Mouse (Mus musculus) neural tube, embryonic 15.5 days (tissue): Measurements from ENCODE around the gene Tiparp. TPM values are rescaled to one million over a fixed set of nuclear protein-coding genes. Genes with fewer than 3 reads are reported as not detected.

ENCODE experiments used
- ATAC-seq: fragments of 200-750 bp; cut with Nextera tagmentation; 2 replicates; pipeline ENCODE4 v1.8.0; 2017; ENCODE audit warnings: mild to moderate bottlenecking, moderate TSS enrichment, moderate library complexity; ENCODE audit not compliant: low FRiP score
- H3K27ac ChIP-seq: fragments of 300-500 bp; sonication (generic); replicated peaks from 2 replicates; pipeline ENCODE4 v1.5.1; 2015; ENCODE audit warnings: mild to moderate bottlenecking, inconsistent platforms
- H3K27me3 ChIP-seq: fragments of 300-500 bp; sonication (generic); replicated peaks from 2 replicates; pipeline ENCODE4 v1.6.1; 2015; ENCODE audit warnings: inconsistent platforms
- H3K36me3 ChIP-seq: fragments of 300-500 bp; sonication (generic); 2 replicates; pipeline ENCODE4 v1.6.1; 2015; ENCODE audit warnings: inconsistent platforms
- H3K4me1 ChIP-seq: fragments of 300-500 bp; sonication (generic); 2 replicates; pipeline ENCODE4 v1.6.1; 2015; ENCODE audit warnings: inconsistent platforms
- H3K4me2 ChIP-seq: fragments of 300-500 bp; sonication (generic); 2 replicates; pipeline ENCODE4 v1.6.1; 2015; ENCODE audit warnings: inconsistent platforms, mild to moderate bottlenecking, moderate library complexity
- H3K4me3 ChIP-seq: fragments of 300-500 bp; sonication (generic); replicated peaks from 2 replicates; pipeline ENCODE4 v1.5.1; 2015; ENCODE audit warnings: mild to moderate bottlenecking, inconsistent platforms
- H3K9ac ChIP-seq: fragments of 300-500 bp; sonication (generic); replicated peaks from 2 replicates; pipeline ENCODE4 v1.6.1; 2015; ENCODE audit warnings: mild to moderate bottlenecking, inconsistent platforms
- H3K9me3 ChIP-seq: fragments of 300-500 bp; sonication (generic); replicated peaks from 2 replicates; pipeline ENCODE4 v1.6.1; 2016; ENCODE audit warnings: inconsistent platforms
- WGBS: fragments of 180-500 bp; shearing (Covaris S2); methylation state at CpG from one replicate; pipeline ENCODE4 v1.1.7; 2015; ENCODE audit warnings: mixed read lengths; 5-methylcytosine and 5-hydroxymethylcytosine counted together
- polyA plus RNA-seq: library from polyadenylated mRNA; unstranded; fragments of >200 nt; fragmentation: Nextera tagmentation; extraction: Ambion mirVana; gene quantifications from 2 replicates; pipeline ENCODE4 v1.2.1, GENCODE M21; 2015

Gene Tiparp
- polyA plus RNA-seq = 24.6 and 28.7 TPM in 2 replicates

DNA sequence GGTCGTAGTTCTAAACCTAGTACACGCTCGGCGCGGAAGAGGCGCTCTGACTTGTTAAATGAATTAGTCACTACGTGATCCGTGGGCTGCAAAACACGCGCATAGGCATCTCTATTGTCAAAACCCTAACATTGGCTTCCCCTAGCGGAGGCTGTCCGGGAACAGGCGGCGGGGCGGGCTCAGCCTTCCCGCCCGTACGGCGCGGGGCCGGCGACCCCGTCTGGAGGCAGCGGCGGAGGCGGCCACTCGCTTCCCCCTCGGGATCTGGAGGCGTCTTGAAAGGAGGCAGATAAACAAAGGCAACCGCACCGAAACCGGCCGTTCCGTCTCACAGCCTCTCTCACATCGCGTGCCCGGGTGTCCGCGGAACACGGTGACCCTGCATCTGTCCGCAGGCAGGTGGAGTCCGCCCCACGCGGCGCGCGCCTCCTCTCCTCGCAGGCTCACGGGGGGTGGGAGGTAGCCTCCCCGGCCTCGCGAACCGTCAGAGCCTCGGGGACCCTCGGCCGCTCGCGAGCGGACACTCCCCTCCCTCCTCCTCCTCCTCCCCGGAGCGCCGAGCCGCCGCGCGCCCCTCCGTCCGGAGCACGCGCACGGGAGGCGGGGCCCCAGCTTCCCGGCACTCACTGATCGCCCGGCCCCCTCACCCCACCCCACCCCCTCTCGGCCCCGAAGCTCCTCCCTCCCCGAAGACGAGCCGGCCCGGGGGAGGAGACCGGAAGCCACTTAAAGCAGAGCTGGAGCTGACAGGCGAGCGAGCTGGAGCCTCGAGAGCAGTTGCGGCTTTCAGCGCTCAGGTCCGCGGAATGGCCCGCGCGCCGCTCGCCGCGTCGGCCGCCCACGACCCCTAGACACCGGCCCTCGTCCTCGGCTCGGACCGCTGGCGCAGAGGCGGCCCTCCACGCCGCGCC lies at the start of gene Tiparp:
Gene Tiparp, plus strand, starts transcription at position 720 of the 911 bp plus-strand sequence.
- Histone ChIP-seq H3K9me3 (no peaks in the 10 kb centered on the region), H3K27ac (peak within 1 kb of the TSS; percentile 100), H3K36me3 (no peaks in the 10 kb centered on the region), H3K9ac (peak within 1 kb of the TSS; percentile 84), H3K4me2 (peak within 1 kb of the TSS; percentile 82), H3K4me3 (peak within 1 kb of the TSS; percentile 95), H3K27me3 (no peaks in the 10 kb centered on the region), H3K4me1 (peaks cover 7% of the 10 kb centered on the region; the same call in 1 of the 2 replicates)
- WGBS = under 1% methylated on average over 107 of the region's 109 CpGs
- peak; percentile 97 for ATAC-seq

DNA sequence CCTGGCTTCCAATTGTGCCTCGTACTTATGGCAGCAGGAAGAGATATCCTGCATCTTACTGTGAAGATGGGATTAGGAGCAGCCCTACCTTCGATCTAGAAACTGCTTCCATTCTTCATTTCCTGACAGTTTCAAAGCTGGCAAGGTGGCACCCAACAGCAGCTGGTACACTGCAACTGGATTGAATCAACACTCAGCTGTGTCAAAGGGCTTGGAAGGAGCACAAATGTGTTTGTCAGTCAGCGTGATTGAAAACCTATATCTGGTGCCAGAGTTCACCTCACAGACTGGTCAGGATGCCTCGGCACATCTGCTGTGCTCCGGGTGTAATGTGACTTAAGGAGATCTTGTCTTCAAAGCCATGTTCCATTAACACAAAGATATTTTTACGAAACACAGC lies 47.5 kb upstream of the Tiparp start:
- Histone ChIP-seq H3K36me3 (no peaks in the 10 kb centered on the region), H3K4me3 (no peak overlapping the region), H3K4me1 (no peaks in the 10 kb centered on the region), H3K27me3 (no peaks in the 10 kb centered on the region), H3K9me3 (no peaks in the 10 kb centered on the region), H3K9ac (no peak overlapping the region), H3K27ac (no peak overlapping the region), H3K4me2 (no peak overlapping the region)
- ATAC-seq = no peak
- WGBS = 81% methylated on average over 6 of the region's 6 CpGs

DNA sequence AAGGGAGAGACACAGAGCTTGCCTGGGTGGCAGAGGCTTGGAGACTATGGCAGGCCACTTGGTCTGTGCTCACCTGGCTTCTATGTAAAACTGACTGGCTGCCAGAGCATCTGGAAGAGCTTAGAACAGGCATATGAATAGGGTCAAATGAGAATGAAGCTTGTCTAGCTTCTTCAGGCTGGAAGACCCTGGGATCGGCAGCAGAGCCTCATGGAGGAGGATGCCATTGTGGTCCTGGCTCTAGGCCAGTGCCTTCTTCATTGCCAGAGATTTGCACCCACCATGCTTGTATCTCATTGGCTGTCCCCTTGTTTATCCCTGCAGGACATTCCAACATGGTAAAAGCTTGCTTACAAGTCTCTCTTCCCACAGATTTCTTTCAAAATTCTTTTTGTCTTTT lies 45.9 kb upstream of the Tiparp start:
- H3K27ac ChIP-seq = no peak overlapping the region
- no peaks in the 10 kb centered on the region for H3K36me3 ChIP-seq
- H3K27me3 ChIP-seq = no peaks in the 10 kb centered on the region
- no peaks in the 10 kb centered on the region for H3K4me1 ChIP-seq
- no peak overlapping the region for H3K4me3 ChIP-seq
- H3K9ac ChIP-seq = no peak overlapping the region
- H3K9me3 ChIP-seq = no peaks in the 10 kb centered on the region
- H3K4me2 ChIP-seq = no peak overlapping the region
- 42% methylated on average over 1 of the region's 1 CpGs for WGBS
- no peak for ATAC-seq

DNA sequence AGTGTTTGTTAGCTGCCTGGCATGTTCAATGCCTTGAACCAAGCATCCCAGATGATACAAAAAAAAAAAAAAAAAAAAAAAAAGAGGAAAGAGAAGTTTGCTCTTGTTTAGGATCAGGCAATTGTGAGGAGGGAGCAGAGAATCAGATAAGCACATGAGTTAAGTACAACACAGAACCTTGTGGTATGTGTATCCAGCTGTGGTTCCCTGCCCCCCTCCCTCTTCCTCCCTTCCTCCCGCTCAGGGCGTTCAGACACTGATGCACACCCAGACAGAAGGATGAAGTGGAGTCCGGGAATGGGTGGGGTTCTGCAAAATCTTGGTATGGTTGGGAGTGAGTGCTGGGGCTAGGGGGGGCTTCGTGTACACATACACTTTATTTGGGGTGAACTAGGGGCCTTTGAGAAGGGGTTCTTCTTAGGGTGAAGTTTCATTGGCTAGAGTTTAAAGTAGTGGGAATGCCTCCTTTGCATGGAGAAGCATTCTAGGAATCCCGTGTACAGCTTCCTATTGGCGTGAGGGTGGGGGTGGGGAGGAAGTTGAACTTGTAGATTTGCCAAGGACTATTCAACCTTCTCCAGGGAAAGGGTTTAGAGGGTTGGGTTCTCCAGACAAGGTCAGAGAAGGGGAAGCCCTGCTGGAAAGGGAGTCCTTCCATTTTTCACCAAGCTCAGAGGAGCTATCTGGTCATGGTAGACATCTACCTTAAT lies 45.4 kb upstream of the Tiparp start:
- WGBS = 79% methylated on average over 6 of the region's 6 CpGs
- no peak overlapping the region for H3K27ac ChIP-seq
- H3K9me3 ChIP-seq = no peaks in the 10 kb centered on the region
- no peaks in the 10 kb centered on the region for H3K36me3 ChIP-seq
- no peak for ATAC-seq
- no peaks in the 10 kb centered on the region for H3K27me3 ChIP-seq
- no peak overlapping the region for H3K4me2 ChIP-seq
- H3K4me1 ChIP-seq = no peaks in the 10 kb centered on the region
- H3K4me3 ChIP-seq = no peak overlapping the region
- no peak overlapping the region for H3K9ac ChIP-seq

DNA sequence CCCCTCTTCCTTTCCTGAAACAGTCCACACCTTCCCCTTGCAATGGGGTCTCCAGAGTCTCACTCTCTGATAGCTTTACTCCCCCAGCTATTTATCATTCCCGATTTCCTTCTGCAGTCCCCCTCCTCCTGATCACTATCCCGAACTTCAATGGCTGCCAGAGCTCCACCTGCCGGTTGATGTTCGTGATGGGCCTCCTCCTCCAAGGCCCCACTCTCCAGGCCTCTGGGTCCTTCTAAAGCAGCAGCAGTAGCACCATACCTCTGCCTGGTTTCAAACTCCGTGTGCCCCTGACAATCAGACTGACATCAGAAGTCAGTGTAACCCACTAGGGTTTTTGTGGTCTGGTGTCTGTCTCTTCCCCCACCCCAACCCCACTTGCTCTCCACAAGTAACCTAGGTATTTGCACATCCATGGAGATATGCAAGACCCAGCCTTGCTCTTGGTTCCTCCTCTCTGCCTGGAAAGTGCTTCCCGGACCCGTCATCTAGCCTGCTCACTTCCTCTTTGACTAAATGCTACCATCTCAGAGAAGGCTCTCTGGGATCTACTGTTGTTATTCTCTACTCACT lies 44.0 kb upstream of the Tiparp start:
- Histone ChIP-seq H3K4me1 (no peaks in the 10 kb centered on the region), H3K27me3 (no peaks in the 10 kb centered on the region), H3K4me2 (no peak overlapping the region), H3K27ac (no peak overlapping the region), H3K36me3 (no peaks in the 10 kb centered on the region), H3K4me3 (no peak overlapping the region), H3K9ac (no peak overlapping the region), H3K9me3 (no peaks in the 10 kb centered on the region)
- no peak for ATAC-seq
- WGBS = 72% methylated on average over 7 of the region's 7 CpGs

DNA sequence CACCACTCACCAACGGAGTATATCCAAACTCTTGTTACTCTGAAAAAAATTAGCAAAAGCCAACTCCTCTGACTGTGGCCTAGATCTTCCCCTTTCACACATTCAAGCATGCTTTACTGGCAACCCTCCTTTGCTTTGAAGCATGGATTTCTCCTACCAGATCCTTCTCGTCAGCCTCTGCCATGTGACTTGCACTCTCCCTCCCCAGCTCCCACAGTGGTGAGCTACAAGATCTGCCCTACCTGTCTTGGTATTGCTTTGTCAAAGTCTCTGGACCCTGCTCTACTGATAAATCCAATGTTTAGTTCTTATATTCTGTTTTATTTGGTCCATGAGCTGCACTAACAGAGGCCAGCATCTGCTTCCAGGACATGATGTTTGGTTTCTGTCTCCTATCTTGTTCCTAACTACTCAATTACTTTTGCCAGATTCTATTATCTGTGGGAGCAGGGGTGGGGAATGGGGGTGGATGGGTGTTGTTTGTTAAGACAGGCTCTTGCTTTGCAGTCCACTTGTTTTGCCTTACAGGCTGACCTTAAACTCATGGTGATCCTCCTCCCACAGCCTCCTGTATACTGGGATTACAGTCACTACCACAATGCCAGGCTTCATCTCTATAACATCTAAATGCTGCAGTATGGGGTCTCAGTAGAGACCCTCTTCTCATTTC lies 40.7 kb upstream of the Tiparp start:
- Histone ChIP-seq H3K9me3 (no peaks in the 10 kb centered on the region), H3K27ac (no peak overlapping the region), H3K9ac (no peak overlapping the region), H3K27me3 (no peaks in the 10 kb centered on the region), H3K4me2 (no peak overlapping the region), H3K4me1 (no peaks in the 10 kb centered on the region), H3K36me3 (no peaks in the 10 kb centered on the region), H3K4me3 (no peak overlapping the region)
- no peak for ATAC-seq
- 95% methylated on average over 2 of the region's 2 CpGs for WGBS

DNA sequence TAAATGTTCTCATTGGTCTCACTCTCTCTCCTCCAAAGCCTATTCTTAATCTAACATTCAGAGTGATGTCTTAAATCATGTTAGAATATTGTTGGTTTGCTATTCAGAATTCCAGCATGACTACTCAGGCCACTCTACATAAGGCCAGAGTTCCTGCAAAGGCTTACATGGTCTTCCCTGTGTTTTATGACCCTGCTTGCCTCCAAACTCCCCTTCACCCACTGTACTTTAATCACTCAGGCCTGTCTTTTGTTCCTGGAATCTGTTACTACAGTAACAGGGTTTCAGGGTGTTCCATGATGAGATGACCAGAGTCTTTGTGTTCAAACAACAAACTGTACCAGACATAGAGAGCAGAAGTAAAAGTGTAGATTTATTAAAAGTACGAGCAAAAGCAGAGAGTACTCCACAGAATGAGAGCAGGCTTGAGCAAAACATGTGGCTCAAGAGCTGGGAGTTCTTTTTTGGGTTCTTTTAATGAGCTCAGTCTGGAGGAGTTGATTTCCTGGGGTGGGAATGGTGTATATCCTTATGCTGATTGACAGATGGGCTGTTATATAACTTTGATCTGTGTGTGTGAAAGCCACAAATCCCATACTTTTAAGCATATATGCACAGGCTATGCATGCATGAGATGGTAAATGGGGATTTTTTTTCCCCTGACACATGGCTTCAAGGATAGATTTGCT lies 39.5 kb upstream of the Tiparp start:
- no peak for ATAC-seq

DNA sequence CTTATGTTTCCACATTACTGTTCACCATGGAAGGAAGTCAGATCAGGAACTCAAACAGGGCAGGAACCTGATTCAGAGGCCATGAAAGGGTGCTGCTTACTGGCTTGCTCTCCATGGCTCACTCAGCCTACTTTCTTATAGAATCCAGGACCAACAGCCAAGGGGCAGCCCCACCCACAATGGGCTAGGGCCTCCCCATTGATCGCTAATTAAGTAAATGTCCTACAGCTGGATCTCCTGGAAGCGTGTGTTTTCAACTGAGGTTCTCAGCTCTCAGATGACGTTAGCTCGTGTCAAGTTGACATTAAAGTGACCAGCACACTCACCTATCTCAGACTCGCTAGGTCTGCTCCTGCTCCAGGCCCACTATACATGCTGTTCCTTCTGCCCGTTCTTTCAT lies 38.6 kb upstream of the Tiparp start:
- ATAC-seq = no peak
- 94% methylated on average over 6 of the region's 6 CpGs for WGBS
- Histone ChIP-seq H3K9ac (no peak overlapping the region), H3K4me3 (no peak overlapping the region), H3K4me2 (no peak overlapping the region), H3K27ac (no peak overlapping the region), H3K9me3 (no peaks in the 10 kb centered on the region), H3K4me1 (peaks cover 6% of the 10 kb centered on the region; the same call in 1 of the 2 replicates), H3K27me3 (no peaks in the 10 kb centered on the region), H3K36me3 (no peaks in the 10 kb centered on the region)

More for the DNA sequence above, 39.5 kb upstream of the Tiparp start:
- H3K27me3 ChIP-seq = no peaks in the 10 kb centered on the region
- 74% methylated on average over 1 of the region's 1 CpGs for WGBS
- H3K9ac ChIP-seq = no peak overlapping the region
- no peak overlapping the region for H3K4me3 ChIP-seq
- H3K4me1 ChIP-seq = no peaks in the 10 kb centered on the region
- no peaks in the 10 kb centered on the region for H3K9me3 ChIP-seq
- H3K36me3 ChIP-seq = no peaks in the 10 kb centered on the region
- H3K27ac ChIP-seq = no peak overlapping the region
- H3K4me2 ChIP-seq = no peak overlapping the region

DNA sequence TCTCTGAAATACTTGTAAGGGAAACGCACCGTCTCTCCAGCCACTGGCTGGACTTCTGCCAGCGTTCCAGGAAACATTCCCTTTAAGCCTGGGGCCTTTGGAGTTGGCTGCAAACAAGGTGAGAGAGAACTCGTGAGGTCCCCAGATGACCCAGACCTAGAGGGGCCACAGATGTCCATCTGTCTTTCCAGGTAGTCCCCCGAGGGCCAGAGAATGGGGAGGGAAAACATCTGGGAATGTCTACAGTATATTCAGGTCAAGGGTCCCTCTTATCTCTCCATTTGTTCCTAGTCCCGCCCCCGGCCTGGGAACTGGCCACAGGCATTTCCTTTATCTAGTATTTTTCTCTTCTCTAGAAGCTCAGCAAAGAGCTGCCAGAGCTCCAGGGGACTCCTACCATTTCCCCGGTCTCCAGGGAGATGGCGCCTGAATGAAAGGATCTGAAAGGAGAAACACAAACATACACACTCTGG lies 33.9 kb upstream of the Tiparp start:
- no peak for ATAC-seq

DNA sequence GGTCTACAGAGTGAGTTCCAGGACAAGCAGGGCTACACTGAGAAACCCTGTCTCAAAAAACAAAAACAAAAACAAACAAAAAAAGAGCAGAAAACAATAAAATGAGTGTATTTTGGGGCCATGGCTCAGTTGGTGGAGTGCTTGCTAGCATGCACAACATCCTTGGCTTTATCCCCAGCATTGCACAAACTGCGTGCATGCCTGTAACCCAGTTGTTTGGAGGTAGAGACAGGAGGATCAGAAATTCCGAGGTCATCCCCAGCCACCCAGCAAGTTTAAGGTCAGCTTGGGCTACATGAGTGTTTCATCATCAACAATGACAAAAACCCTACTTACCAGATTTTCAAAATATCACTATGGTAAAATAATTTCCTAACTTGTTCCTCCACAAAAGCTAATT lies 20.4 kb upstream of the Tiparp start:
- no peak for ATAC-seq
- Histone ChIP-seq H3K9ac (no peak overlapping the region), H3K9me3 (no peaks in the 10 kb centered on the region), H3K27ac (no peak overlapping the region), H3K4me1 (no peaks in the 10 kb centered on the region), H3K4me2 (no peak overlapping the region), H3K27me3 (no peaks in the 10 kb centered on the region), H3K4me3 (no peak overlapping the region), H3K36me3 (no peaks in the 10 kb centered on the region)
- WGBS = 79% methylated on average over 2 of the region's 2 CpGs

More for the DNA sequence above, 33.9 kb upstream of the Tiparp start:
- no peak overlapping the region for H3K4me3 ChIP-seq
- H3K4me2 ChIP-seq = peak overlapping the region; percentile 28
- no peaks in the 10 kb centered on the region for H3K36me3 ChIP-seq
- H3K9me3 ChIP-seq = no peaks in the 10 kb centered on the region
- H3K4me1 ChIP-seq = peaks cover 6% of the 10 kb centered on the region; the same call in 1 of the 2 replicates
- no peaks in the 10 kb centered on the region for H3K27me3 ChIP-seq
- 58% methylated on average over 9 of the region's 9 CpGs for WGBS
- no peak overlapping the region for H3K9ac ChIP-seq
- peak overlapping the region; percentile 63 for H3K27ac ChIP-seq

DNA sequence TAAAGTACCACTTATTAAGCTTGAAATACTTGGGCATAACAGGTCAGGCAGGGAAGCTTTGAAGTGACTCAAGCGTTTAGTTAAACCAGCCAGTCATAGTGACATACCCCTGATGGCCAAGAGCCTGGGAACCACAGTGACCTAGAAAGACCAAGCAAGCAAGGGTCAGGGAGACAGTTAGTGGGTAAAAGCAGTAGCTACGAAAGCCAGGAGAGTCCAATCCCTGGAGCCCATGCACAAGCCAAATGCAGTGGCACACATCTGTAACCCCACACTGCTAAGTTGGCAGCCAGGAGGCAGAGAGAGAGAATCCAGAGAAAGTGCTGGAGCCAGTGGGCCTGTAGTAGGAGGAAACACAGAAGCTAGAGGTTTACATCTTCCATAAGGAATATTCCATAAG lies 17.6 kb upstream of the Tiparp start:
- ATAC-seq = no peak
- Histone ChIP-seq H3K36me3 (no peaks in the 10 kb centered on the region), H3K9me3 (no peaks in the 10 kb centered on the region), H3K4me1 (no peaks in the 10 kb centered on the region), H3K9ac (no peak overlapping the region), H3K4me3 (no peak overlapping the region), H3K4me2 (no peak overlapping the region), H3K27me3 (no peaks in the 10 kb centered on the region), H3K27ac (no peak overlapping the region)
- 80% methylated on average over 2 of the region's 2 CpGs for WGBS
